Mouse (Mus musculus): ENCODE results near the gene Cyb5rl.

- TF ChIP-seq CTCF (IDR thresholded peaks at IDR 0.05; ENCODE audit: low read depth) (no peak), EP300 (IDR thresholded peaks at IDR 0.05; ENCODE audit: low read depth) (no peak)
Measured at GRCm38 (mm10) chr4:107094484-107095187, 27.8 kb downstream of the Cyb5rl start.

Data from heart, postnatal 0 days (tissue).